Mouse (Mus musculus): Measurements from ENCODE around the gene Scamp2.

The Scamp2 gene

GRCm38 (mm10) chr9:57625674-57626500 is 65.1 kb downstream of the Scamp2 start:
- DNase-seq (ENCODE audit: extremely low spot score, low spot score): no peak

GRCm38 (mm10) chr9:57627191-57627590 is 66.4 kb downstream of the Scamp2 start:
- DNase-seq (ENCODE audit: extremely low spot score, low spot score): no peak

GRCm38 (mm10) chr9:57627892-57628291 is 67.1 kb downstream of the Scamp2 start:
- no peak for DNase-seq (ENCODE audit: extremely low spot score, low spot score)

GRCm38 (mm10) chr9:57628717-57629116 is 68.0 kb downstream of the Scamp2 start:
- DNase-seq (ENCODE audit: extremely low spot score, low spot score): no peak

- peak; percentile 76 for DNase-seq (ENCODE audit: extremely low spot score, low spot score)
These were observed 68.6 kb downstream of the Scamp2 start for GRCm38 (mm10) chr9:57629118-57629874.

- no peak for DNase-seq (ENCODE audit: extremely low spot score, low spot score)
These were observed 72.8 kb downstream of the Scamp2 start for GRCm38 (mm10) chr9:57633481-57634024.

- DNase-seq (ENCODE audit: extremely low spot score, low spot score): no peak
These were observed 76.5 kb downstream of the Scamp2 start for GRCm38 (mm10) chr9:57637272-57637671.

GRCm38 (mm10) chr9:57637741-57638322 is 77.1 kb downstream of the Scamp2 start:
- DNase-seq (ENCODE audit: extremely low spot score, low spot score): no peak
